Mouse (Mus musculus): ENCODE measurements at regions not wholly inside any gene's neighbourhood (a gene's known extent, or its start where the extent isn't known, plus 50 kb on each side); places are given as distances from the start of the nearest gene placed in this dataset.

GRCm38 (mm10) chr4:83915871-83916270, 390.5 kb downstream of the Ccdc171 start:
- no peaks in the 10 kb centered on the region for H3K9me3 ChIP-seq (ENCODE audit: control insufficient read depth, low read length)
- no peaks in the 10 kb centered on the region for H3K36me3 ChIP-seq (ENCODE audit: control insufficient read depth, insufficient read depth, low read length)
- no peaks in the 10 kb centered on the region for H3K4me1 ChIP-seq (replicated peaks; ENCODE audit: control insufficient read depth, insufficient read depth, low read length)
- H3K27me3 ChIP-seq (replicated peaks; ENCODE audit: control insufficient read depth, insufficient read depth, low read length) = no peaks in the 10 kb centered on the region
- H3K9ac ChIP-seq (ENCODE audit: low read depth, low read length) = no peak overlapping the region
- no peak overlapping the region for H3K27ac ChIP-seq (ENCODE audit: low read depth, low read length)
- WGBS = 54% methylated on average over 4 of the region's 4 CpGs
- no peak overlapping the region for H3K4me3 ChIP-seq (ENCODE audit: low read depth, low read length)
- DNase-seq (ENCODE audit: low spot score) (no peak), ATAC-seq (replicated peaks; ENCODE audit: low FRiP score) (no peak)
- H3K4me2 ChIP-seq = no peak overlapping the region

DNA sequence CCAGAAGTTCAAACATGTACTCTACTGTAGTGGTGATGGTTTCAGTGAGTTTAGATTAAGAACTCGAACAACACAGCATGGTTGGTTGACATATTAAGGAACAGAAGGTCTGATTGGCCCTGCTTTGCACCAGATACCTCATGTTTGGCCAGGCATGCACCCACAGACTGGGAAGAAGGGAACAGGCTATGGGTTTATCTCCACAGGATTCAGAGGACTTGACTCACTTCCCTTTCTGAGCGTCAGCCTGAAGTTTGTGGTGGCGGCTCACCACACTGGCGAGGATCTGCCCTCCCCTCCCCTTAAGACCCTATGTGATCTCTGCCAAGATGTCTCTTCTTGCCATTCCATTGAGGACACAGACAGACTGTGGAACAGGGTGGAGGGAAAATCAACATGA, 391.7 kb downstream of the Ccdc171 start:
- H3K27ac ChIP-seq (ENCODE audit: low read depth, low read length) = no peak overlapping the region
- no peak for DNase-seq (ENCODE audit: low spot score)
- H3K9me3 ChIP-seq (ENCODE audit: control insufficient read depth, low read length) = no peaks in the 10 kb centered on the region
- no peak overlapping the region for H3K4me2 ChIP-seq
- H3K36me3 ChIP-seq (ENCODE audit: control insufficient read depth, insufficient read depth, low read length) = no peaks in the 10 kb centered on the region
- H3K4me1 ChIP-seq (replicated peaks; ENCODE audit: control insufficient read depth, insufficient read depth, low read length) = no peaks in the 10 kb centered on the region
- 51% methylated on average over 4 of the region's 4 CpGs for WGBS
- H3K4me3 ChIP-seq (ENCODE audit: low read depth, low read length) = no peak overlapping the region
- H3K27me3 ChIP-seq (replicated peaks; ENCODE audit: control insufficient read depth, insufficient read depth, low read length) = no peaks in the 10 kb centered on the region
- no peak for ATAC-seq (replicated peaks; ENCODE audit: low FRiP score)
- no peak overlapping the region for H3K9ac ChIP-seq (ENCODE audit: low read depth, low read length)

- Histone ChIP-seq H3K9me3 (ENCODE audit: control insufficient read depth, low read length) (no peaks in the 10 kb centered on the region), H3K4me1 (replicated peaks; ENCODE audit: control insufficient read depth, insufficient read depth, low read length) (no peaks in the 10 kb centered on the region), H3K4me3 (ENCODE audit: low read depth, low read length) (no peak overlapping the region), H3K36me3 (ENCODE audit: control insufficient read depth, insufficient read depth, low read length) (no peaks in the 10 kb centered on the region), H3K27ac (ENCODE audit: low read depth, low read length) (no peak overlapping the region), H3K4me2 (no peak overlapping the region), H3K27me3 (replicated peaks; ENCODE audit: control insufficient read depth, insufficient read depth, low read length) (no peaks in the 10 kb centered on the region), H3K9ac (ENCODE audit: low read depth, low read length) (no peak overlapping the region)
- ATAC-seq (replicated peaks; ENCODE audit: low FRiP score) (no peak), DNase-seq (ENCODE audit: low spot score) (no peak)
- 76% methylated on average over 3 of the region's 3 CpGs for WGBS
Measured at GRCm38 (mm10) chr4:83918093-83918492, 392.7 kb downstream of the Ccdc171 start.

DNA sequence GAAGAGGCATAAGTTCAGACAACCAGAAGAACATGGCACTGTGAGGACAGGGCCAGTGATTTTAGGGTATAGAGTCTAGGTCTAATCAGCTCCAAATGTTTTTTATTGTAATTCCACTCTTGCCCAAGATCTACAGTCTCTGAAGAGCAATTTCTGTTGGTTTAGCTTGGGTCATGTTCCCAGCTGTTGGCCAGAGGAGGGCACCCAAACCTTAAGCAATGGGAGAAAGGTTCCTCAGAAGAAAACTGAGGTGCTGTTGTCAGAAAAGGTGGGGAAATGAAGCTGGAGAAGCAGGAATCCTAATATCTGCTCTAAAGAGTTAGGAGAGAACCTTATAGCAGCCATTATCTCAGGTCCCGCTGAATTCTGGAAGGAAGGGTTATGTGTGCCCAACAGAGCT, 393.7 kb downstream of the Ccdc171 start:
- DNase-seq (ENCODE audit: low spot score) (no peak), ATAC-seq (replicated peaks; ENCODE audit: low FRiP score) (no peak)
- Histone ChIP-seq H3K9ac (ENCODE audit: low read depth, low read length) (no peak overlapping the region), H3K4me2 (no peak overlapping the region), H3K27me3 (replicated peaks; ENCODE audit: control insufficient read depth, insufficient read depth, low read length) (no peaks in the 10 kb centered on the region), H3K36me3 (ENCODE audit: control insufficient read depth, insufficient read depth, low read length) (no peaks in the 10 kb centered on the region), H3K9me3 (ENCODE audit: control insufficient read depth, low read length) (no peaks in the 10 kb centered on the region), H3K27ac (ENCODE audit: low read depth, low read length) (no peak overlapping the region), H3K4me1 (replicated peaks; ENCODE audit: control insufficient read depth, insufficient read depth, low read length) (no peaks in the 10 kb centered on the region), H3K4me3 (ENCODE audit: low read depth, low read length) (no peak overlapping the region)
- WGBS = 50% methylated on average over 1 of the region's 1 CpGs

DNA sequence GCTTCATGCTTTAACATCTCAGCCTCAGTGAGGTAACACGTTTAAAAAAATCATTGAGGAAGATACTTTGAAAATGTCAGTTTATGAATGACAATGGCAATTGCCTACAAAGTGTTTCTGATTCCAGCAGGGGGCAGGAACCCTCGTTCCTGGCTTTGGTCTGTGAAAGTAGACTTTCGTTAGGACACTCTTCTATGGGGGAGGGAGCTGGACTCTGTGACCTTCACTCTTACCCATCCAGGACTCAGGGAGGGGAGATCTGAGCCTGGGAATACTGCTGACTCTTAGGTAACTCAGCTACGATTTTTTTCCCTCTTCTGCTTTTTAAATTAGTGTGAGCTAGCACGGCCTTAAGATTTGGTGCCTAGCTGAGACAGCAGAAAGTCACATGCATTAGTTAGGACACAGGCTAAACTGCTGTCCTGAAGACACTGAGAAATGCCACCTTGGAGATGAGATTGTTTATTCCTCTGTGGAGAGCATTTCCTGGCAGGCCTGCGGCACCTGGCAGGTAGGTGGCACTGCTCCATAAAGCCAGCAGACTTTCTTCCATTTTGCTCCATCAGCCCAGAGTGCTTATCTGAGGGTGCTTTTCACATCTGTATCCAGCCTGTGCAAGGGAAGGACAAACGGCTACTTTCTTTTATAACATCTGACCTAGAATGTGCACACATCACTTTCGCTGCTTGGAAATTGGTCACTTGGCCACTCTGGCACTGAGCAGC, 399.9 kb downstream of the Ccdc171 start:
- WGBS = 57% methylated on average over 8 of the region's 8 CpGs
- H3K9ac ChIP-seq (ENCODE audit: low read depth, low read length) = no peak overlapping the region
- no peak for DNase-seq (ENCODE audit: low spot score)

GRCm38 (mm10) chr4:83926195-83926731, 400.9 kb downstream of the Ccdc171 start:
- no peak overlapping the region for H3K4me2 ChIP-seq
- no peak for ATAC-seq (replicated peaks; ENCODE audit: low FRiP score)
- no peaks in the 10 kb centered on the region for H3K36me3 ChIP-seq (ENCODE audit: control insufficient read depth, insufficient read depth, low read length)

More for the DNA sequence above, 399.9 kb downstream of the Ccdc171 start:
- Histone ChIP-seq H3K9me3 (ENCODE audit: control insufficient read depth, low read length) (no peaks in the 10 kb centered on the region), H3K36me3 (ENCODE audit: control insufficient read depth, insufficient read depth, low read length) (no peaks in the 10 kb centered on the region), H3K27ac (ENCODE audit: low read depth, low read length) (no peak overlapping the region), H3K4me1 (replicated peaks; ENCODE audit: control insufficient read depth, insufficient read depth, low read length) (no peaks in the 10 kb centered on the region), H3K4me2 (no peak overlapping the region), H3K4me3 (ENCODE audit: low read depth, low read length) (no peak overlapping the region), H3K27me3 (replicated peaks; ENCODE audit: control insufficient read depth, insufficient read depth, low read length) (no peaks in the 10 kb centered on the region)
- ATAC-seq (replicated peaks; ENCODE audit: low FRiP score) = no peak

DNA sequence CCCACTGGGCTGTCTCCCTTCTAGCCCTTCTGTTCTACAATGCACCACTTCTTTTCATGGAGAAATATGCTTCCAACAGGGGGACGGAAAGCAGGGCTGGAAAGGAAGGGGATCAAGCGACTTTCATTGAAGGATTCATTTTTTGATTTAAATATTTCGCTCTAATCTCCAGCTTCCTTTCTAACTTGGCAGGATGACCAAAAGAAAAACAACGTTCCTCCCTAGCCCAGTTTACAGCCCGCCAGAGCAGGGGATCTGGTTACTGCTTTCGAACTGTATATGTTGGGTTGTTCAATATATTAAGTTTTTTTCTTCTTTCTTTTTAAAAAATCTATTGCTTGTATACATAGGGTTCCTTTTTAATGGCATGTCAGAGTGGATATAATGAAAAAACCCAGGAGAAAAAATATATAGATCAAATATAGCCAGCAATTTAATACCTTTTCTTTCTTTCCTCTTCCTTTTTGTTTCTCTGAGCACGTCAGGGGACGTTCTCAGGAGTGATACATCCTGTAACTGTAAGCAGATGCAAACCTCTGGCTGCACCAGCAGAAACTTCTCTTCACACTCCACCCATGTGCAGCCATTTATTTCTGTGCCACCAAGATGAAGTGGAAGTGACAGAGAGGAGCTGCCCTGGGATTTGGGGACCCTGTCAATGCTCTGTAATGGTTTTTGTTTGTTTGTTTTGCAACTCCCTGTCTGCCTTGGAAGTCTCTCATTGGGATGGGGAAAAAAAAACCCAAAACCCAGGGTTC, 406.7 kb downstream of the Ccdc171 start:
- Histone ChIP-seq H3K27ac (ENCODE audit: low read depth, low read length) (no peak overlapping the region), H3K4me3 (ENCODE audit: low read depth, low read length) (no peak overlapping the region), H3K9me3 (ENCODE audit: control insufficient read depth, low read length) (no peaks in the 10 kb centered on the region), H3K36me3 (ENCODE audit: control insufficient read depth, insufficient read depth, low read length) (no peaks in the 10 kb centered on the region), H3K4me2 (no peak overlapping the region), H3K4me1 (replicated peaks; ENCODE audit: control insufficient read depth, insufficient read depth, low read length) (no peaks in the 10 kb centered on the region), H3K27me3 (replicated peaks; ENCODE audit: control insufficient read depth, insufficient read depth, low read length) (no peaks in the 10 kb centered on the region), H3K9ac (ENCODE audit: low read depth, low read length) (no peak overlapping the region)
- no peak for ATAC-seq (replicated peaks; ENCODE audit: low FRiP score)
- no peak for DNase-seq (ENCODE audit: low spot score)
- WGBS = 68% methylated on average over 8 of the region's 8 CpGs

More at GRCm38 (mm10) chr4:83926195-83926731, 400.9 kb downstream of the Ccdc171 start:
- Histone ChIP-seq H3K9me3 (ENCODE audit: control insufficient read depth, low read length) (no peaks in the 10 kb centered on the region), H3K4me1 (replicated peaks; ENCODE audit: control insufficient read depth, insufficient read depth, low read length) (no peaks in the 10 kb centered on the region), H3K9ac (ENCODE audit: low read depth, low read length) (no peak overlapping the region), H3K27me3 (replicated peaks; ENCODE audit: control insufficient read depth, insufficient read depth, low read length) (no peaks in the 10 kb centered on the region), H3K27ac (ENCODE audit: low read depth, low read length) (no peak overlapping the region), H3K4me3 (ENCODE audit: low read depth, low read length) (no peak overlapping the region)
- WGBS = 59% methylated on average over 11 of the region's 11 CpGs
- DNase-seq (ENCODE audit: low spot score) = no peak

- 57% methylated on average over 9 of the region's 9 CpGs for WGBS
- Histone ChIP-seq H3K9me3 (ENCODE audit: control insufficient read depth, low read length) (no peaks in the 10 kb centered on the region), H3K9ac (ENCODE audit: low read depth, low read length) (no peak overlapping the region), H3K4me2 (no peak overlapping the region), H3K27ac (ENCODE audit: low read depth, low read length) (no peak overlapping the region), H3K4me3 (ENCODE audit: low read depth, low read length) (no peak overlapping the region), H3K27me3 (replicated peaks; ENCODE audit: control insufficient read depth, insufficient read depth, low read length) (no peaks in the 10 kb centered on the region), H3K36me3 (ENCODE audit: control insufficient read depth, insufficient read depth, low read length) (no peaks in the 10 kb centered on the region), H3K4me1 (replicated peaks; ENCODE audit: control insufficient read depth, insufficient read depth, low read length) (no peaks in the 10 kb centered on the region)
- ATAC-seq (replicated peaks; ENCODE audit: low FRiP score) (no peak), DNase-seq (ENCODE audit: low spot score) (no peak)
Measured at GRCm38 (mm10) chr4:83941693-83942092, 416.3 kb downstream of the Ccdc171 start.

Data from liver, embryonic 11.5 days (tissue).